Mouse (Mus musculus): ENCODE data around the gene Bola1. TPM values are rescaled to one million over a fixed set of nuclear protein-coding genes. Genes with fewer than 3 reads are reported as not detected.

The Bola1 gene
- polyA plus RNA-seq, 1 experiment from 2014 or later = 56.1 TPM

- Histone ChIP-seq H3K4me2 (ENCODE audit: low read length) (peak overlapping the region; percentile 71), H3K27me3 (ENCODE audit: control insufficient read depth, insufficient read depth, low read length) (no peaks in the 10 kb centered on the region), H3K36me3 (ENCODE audit: control insufficient read depth, insufficient read depth, low read length) (no peaks in the 10 kb centered on the region), H3K4me1 (ENCODE audit: control insufficient read depth in 2 of 2, insufficient read depth in 2 of 2, low read length in 2 of 2) (peaks cover 13 to 19% of the 10 kb centered on the region in 2 experiments), H3K9ac (ENCODE audit: low read length) (peak overlapping the region; percentile 82), H3K9me3 (ENCODE audit: control insufficient read depth, low read length) (no peaks in the 10 kb centered on the region), H3K4me3 (ENCODE audit: control insufficient read depth in 1 of 2, insufficient read depth in 1 of 2, low read depth in 1 of 2, low read length in 2 of 2) (peak overlapping the region; percentile 54 to 58), H3K27ac (replicated peaks in 1 of 2; ENCODE audit: control insufficient read depth in 1 of 2, insufficient read depth in 1 of 2, low read depth in 2 of 2, low read length in 2 of 2) (peak overlapping the region; percentile 97 to 99)
- no peak for ATAC-seq (ENCODE audit: insufficient number of reproducible peaks, insufficient read depth, low FRiP score, low read depth)
- 8% methylated on average over 27 of the region's 27 CpGs for WGBS
Measured at GRCm38 (mm10) chr3:96263558-96264403, 44.3 kb upstream of the Bola1 start.

DNA sequence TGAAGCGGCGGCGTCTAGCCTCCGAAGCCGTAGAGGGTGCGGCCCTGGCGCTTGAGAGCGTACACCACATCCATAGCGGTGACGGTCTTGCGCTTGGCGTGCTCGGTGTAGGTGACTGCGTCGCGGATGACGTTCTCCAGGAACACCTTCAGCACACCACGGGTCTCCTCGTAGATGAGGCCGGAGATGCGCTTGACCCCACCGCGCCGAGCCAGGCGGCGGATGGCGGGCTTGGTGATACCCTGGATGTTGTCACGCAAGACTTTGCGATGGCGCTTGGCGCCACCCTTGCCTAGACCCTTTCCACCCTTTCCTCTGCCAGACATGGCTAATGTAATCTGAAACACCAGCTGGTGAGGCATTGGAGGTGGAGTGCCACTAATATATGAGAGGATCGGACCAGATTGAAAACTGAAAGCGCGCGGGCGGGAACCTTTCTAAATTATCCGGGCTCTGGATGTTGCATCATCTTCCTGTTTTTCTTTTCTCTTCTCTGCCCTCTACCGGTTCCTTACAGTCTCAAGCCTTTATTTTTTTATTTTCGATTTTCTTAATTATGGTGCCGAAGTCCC is 43.6 kb upstream of the Bola1 start, which contains the start of gene Hist2h4:
TSS of gene Hist2h4 (minus strand) at position 333 of the 572 bp plus-strand sequence.
- H3K27me3 ChIP-seq (ENCODE audit: control insufficient read depth, insufficient read depth, low read length) = no peaks in the 10 kb centered on the region
- peak within 1 kb of the TSS; percentile 82 for H3K9ac ChIP-seq (ENCODE audit: low read length)
- under 1% methylated on average over 40 of the region's 40 CpGs for WGBS
- H3K4me1 ChIP-seq (ENCODE audit: control insufficient read depth in 2 of 2, insufficient read depth in 2 of 2, low read length in 2 of 2) = peaks cover 13 to 17% of the 10 kb centered on the region in 2 experiments
- peak within 1 kb of the TSS; percentile 97 to 99 for H3K27ac ChIP-seq (replicated peaks in 1 of 2; ENCODE audit: control insufficient read depth in 1 of 2, insufficient read depth in 1 of 2, low read depth in 2 of 2, low read length in 2 of 2)
- peak within 1 kb of the TSS; percentile 54 to 83 for H3K4me3 ChIP-seq (ENCODE audit: control insufficient read depth in 1 of 2, insufficient read depth in 1 of 2, low read depth in 1 of 2, low read length in 2 of 2)
- H3K4me2 ChIP-seq (ENCODE audit: low read length) = peak within 1 kb of the TSS; percentile 71
- ATAC-seq (ENCODE audit: insufficient number of reproducible peaks, insufficient read depth, low FRiP score, low read depth) = peak; percentile 86
- H3K36me3 ChIP-seq (ENCODE audit: control insufficient read depth, insufficient read depth, low read length) = no peaks in the 10 kb centered on the region
- no peaks in the 10 kb centered on the region for H3K9me3 ChIP-seq (ENCODE audit: control insufficient read depth, low read length)

DNA sequence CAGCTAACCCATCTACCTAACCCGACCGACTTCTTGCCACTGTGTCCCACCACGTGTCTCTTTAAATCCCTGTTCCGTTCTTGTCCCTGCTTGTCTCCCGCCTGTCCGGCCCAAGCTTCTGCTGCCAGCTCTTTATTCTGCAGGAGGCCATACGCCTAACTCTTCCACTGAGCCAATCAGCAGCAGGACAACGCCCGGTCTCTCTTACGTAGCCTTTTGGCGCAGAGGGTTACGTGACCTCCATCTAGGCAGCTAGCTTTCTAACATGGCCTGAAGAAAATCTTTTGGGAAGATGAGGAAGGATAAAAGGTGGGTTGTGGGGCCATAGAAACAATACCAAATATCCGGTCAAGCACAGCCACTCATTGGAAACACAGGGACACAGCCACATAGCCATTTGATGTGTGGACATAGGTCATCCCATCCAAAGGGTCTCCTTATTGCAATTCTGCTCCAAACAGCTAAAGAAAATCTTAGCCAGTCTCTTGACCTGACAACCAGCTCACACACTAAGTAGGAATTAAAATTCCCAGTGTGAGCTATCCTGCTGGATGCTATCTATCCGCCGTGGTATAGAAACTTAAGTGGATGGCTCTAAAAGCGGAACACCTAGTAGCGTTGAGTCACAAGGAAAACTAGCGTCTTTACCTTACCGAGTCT is 42.8 kb upstream of the Bola1 start:
- Histone ChIP-seq H3K9me3 (ENCODE audit: control insufficient read depth, low read length) (no peaks in the 10 kb centered on the region), H3K36me3 (ENCODE audit: control insufficient read depth, insufficient read depth, low read length) (no peaks in the 10 kb centered on the region), H3K9ac (ENCODE audit: low read length) (peak overlapping the region; percentile 82), H3K4me3 (ENCODE audit: control insufficient read depth in 1 of 2, insufficient read depth in 1 of 2, low read depth in 1 of 2, low read length in 2 of 2) (peak overlapping the region; percentile 54 to 83), H3K4me2 (ENCODE audit: low read length) (peak overlapping the region; percentile 71), H3K27me3 (ENCODE audit: control insufficient read depth, insufficient read depth, low read length) (no peaks in the 10 kb centered on the region), H3K4me1 (ENCODE audit: control insufficient read depth in 2 of 2, insufficient read depth in 2 of 2, low read length in 2 of 2) (peaks cover 13 to 14% of the 10 kb centered on the region in 2 experiments), H3K27ac (replicated peaks in 1 of 2; ENCODE audit: control insufficient read depth in 1 of 2, insufficient read depth in 1 of 2, low read depth in 2 of 2, low read length in 2 of 2) (peak overlapping the region; percentile 93 to 97)
- 1% methylated on average over 19 of the region's 19 CpGs for WGBS
- ATAC-seq (ENCODE audit: insufficient number of reproducible peaks, insufficient read depth, low FRiP score, low read depth) = peak; percentile 80

DNA sequence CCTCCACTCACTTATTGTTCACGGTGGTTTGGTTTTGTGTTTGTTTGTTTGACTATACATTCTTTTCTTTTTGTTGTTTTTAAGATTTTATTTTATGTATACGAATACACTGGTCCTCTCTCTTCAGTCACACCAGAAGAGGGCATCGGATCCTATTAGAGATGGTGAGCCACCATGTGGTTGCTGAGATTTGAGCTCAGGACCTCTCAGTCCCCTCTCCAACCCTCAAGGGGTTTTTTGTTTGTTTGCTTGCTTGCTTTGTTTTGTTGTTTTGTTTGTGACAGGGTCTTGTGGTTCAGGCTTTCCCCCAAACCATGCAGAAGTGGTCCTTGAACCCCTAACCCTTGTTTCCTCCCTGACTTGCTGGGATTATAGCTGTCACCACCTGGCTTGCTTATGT is 42.1 kb upstream of the Bola1 start:
- peak overlapping the region; percentile 93 to 97 for H3K27ac ChIP-seq (replicated peaks in 1 of 2; ENCODE audit: control insufficient read depth in 1 of 2, insufficient read depth in 1 of 2, low read depth in 2 of 2, low read length in 2 of 2)
- H3K4me1 ChIP-seq (ENCODE audit: control insufficient read depth in 2 of 2, insufficient read depth in 2 of 2, low read length in 2 of 2) = peaks cover 13 to 14% of the 10 kb centered on the region in 2 experiments
- H3K4me3 ChIP-seq (ENCODE audit: control insufficient read depth in 1 of 2, insufficient read depth in 1 of 2, low read depth in 1 of 2, low read length in 2 of 2) = no peak overlapping the region; a peak in 1 of 4 replicates
- no peaks in the 10 kb centered on the region for H3K9me3 ChIP-seq (ENCODE audit: control insufficient read depth, low read length)
- H3K27me3 ChIP-seq (ENCODE audit: control insufficient read depth, insufficient read depth, low read length) = no peaks in the 10 kb centered on the region
- H3K36me3 ChIP-seq (ENCODE audit: control insufficient read depth, insufficient read depth, low read length) = no peaks in the 10 kb centered on the region
- peak overlapping the region; percentile 71 for H3K4me2 ChIP-seq (ENCODE audit: low read length)
- no peak for ATAC-seq (ENCODE audit: insufficient number of reproducible peaks, insufficient read depth, low FRiP score, low read depth)
- WGBS = 67% methylated on average over 3 of the region's 3 CpGs
- peak overlapping the region; percentile 82 for H3K9ac ChIP-seq (ENCODE audit: low read length)

DNA sequence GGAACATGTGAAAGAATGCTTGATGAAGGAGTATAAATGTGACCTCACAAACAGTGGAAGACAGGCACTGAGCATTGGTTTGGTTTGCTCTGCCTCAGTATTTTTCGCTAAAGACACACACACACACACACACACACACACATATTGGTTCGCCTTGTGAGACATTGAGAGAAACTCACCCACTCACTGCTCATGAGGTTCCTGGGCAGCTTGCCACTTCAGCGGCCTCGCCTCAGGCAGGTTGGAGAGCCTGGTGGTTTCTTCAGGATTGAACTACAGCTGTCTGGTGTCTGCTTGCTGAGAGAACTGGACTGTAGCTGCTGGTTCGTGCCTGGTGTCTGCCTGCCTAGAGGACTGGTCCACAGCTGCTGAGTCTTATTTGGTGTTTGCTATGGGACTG is 40.7 kb upstream of the Bola1 start:
- peaks cover 13 to 14% of the 10 kb centered on the region in 2 experiments for H3K4me1 ChIP-seq (ENCODE audit: control insufficient read depth in 2 of 2, insufficient read depth in 2 of 2, low read length in 2 of 2)
- no peak for ATAC-seq (ENCODE audit: insufficient number of reproducible peaks, insufficient read depth, low FRiP score, low read depth)
- WGBS = 87% methylated on average over 5 of the region's 5 CpGs

GRCm38 (mm10) chr3:96257190-96257589 is 37.7 kb upstream of the Bola1 start:
- Histone ChIP-seq H3K4me3 (ENCODE audit: control insufficient read depth in 1 of 2, insufficient read depth in 1 of 2, low read depth in 1 of 2, low read length in 2 of 2) (no peak overlapping the region), H3K4me2 (ENCODE audit: low read length) (no peak overlapping the region), H3K27me3 (ENCODE audit: control insufficient read depth, insufficient read depth, low read length) (no peaks in the 10 kb centered on the region), H3K9ac (ENCODE audit: low read length) (no peak overlapping the region), H3K4me1 (ENCODE audit: control insufficient read depth in 2 of 2, insufficient read depth in 2 of 2, low read length in 2 of 2) (peaks cover 5 to 6% of the 10 kb centered on the region in 2 experiments), H3K9me3 (ENCODE audit: control insufficient read depth, low read length) (no peaks in the 10 kb centered on the region), H3K36me3 (ENCODE audit: control insufficient read depth, insufficient read depth, low read length) (no peaks in the 10 kb centered on the region), H3K27ac (replicated peaks in 1 of 2; ENCODE audit: control insufficient read depth in 1 of 2, insufficient read depth in 1 of 2, low read depth in 2 of 2, low read length in 2 of 2) (no peak overlapping the region)
- WGBS = 66% methylated on average over 3 of the region's 3 CpGs
- ATAC-seq (ENCODE audit: insufficient number of reproducible peaks, insufficient read depth, low FRiP score, low read depth) = no peak

More for the DNA sequence above, 40.7 kb upstream of the Bola1 start:
- Histone ChIP-seq H3K4me3 (ENCODE audit: control insufficient read depth in 1 of 2, insufficient read depth in 1 of 2, low read depth in 1 of 2, low read length in 2 of 2) (no peak overlapping the region), H3K9me3 (ENCODE audit: control insufficient read depth, low read length) (no peaks in the 10 kb centered on the region), H3K27ac (replicated peaks in 1 of 2; ENCODE audit: control insufficient read depth in 1 of 2, insufficient read depth in 1 of 2, low read depth in 2 of 2, low read length in 2 of 2) (no peak overlapping the region), H3K27me3 (ENCODE audit: control insufficient read depth, insufficient read depth, low read length) (no peaks in the 10 kb centered on the region), H3K36me3 (ENCODE audit: control insufficient read depth, insufficient read depth, low read length) (no peaks in the 10 kb centered on the region), H3K4me2 (ENCODE audit: low read length) (no peak overlapping the region), H3K9ac (ENCODE audit: low read length) (no peak overlapping the region)

GRCm38 (mm10) chr3:96255926-96256593 is 36.6 kb upstream of the Bola1 start:
- 75% methylated on average over 5 of the region's 5 CpGs for WGBS
- no peak overlapping the region for H3K4me2 ChIP-seq (ENCODE audit: low read length)
- no peaks in the 10 kb centered on the region for H3K27me3 ChIP-seq (ENCODE audit: control insufficient read depth, insufficient read depth, low read length)
- H3K4me3 ChIP-seq (ENCODE audit: control insufficient read depth in 1 of 2, insufficient read depth in 1 of 2, low read depth in 1 of 2, low read length in 2 of 2) = no peak overlapping the region
- ATAC-seq (ENCODE audit: insufficient number of reproducible peaks, insufficient read depth, low FRiP score, low read depth) = no peak
- H3K36me3 ChIP-seq (ENCODE audit: control insufficient read depth, insufficient read depth, low read length) = no peaks in the 10 kb centered on the region
- H3K4me1 ChIP-seq (ENCODE audit: control insufficient read depth in 2 of 2, insufficient read depth in 2 of 2, low read length in 2 of 2) = no peaks in the 10 kb centered on the region
- H3K9me3 ChIP-seq (ENCODE audit: control insufficient read depth, low read length) = no peaks in the 10 kb centered on the region
- H3K27ac ChIP-seq (replicated peaks in 1 of 2; ENCODE audit: control insufficient read depth in 1 of 2, insufficient read depth in 1 of 2, low read depth in 2 of 2, low read length in 2 of 2) = no peak overlapping the region
- H3K9ac ChIP-seq (ENCODE audit: low read length) = no peak overlapping the region
